9 mouse cellular contexts compared by ENCODE assay signal in the genomic region with DNA sequence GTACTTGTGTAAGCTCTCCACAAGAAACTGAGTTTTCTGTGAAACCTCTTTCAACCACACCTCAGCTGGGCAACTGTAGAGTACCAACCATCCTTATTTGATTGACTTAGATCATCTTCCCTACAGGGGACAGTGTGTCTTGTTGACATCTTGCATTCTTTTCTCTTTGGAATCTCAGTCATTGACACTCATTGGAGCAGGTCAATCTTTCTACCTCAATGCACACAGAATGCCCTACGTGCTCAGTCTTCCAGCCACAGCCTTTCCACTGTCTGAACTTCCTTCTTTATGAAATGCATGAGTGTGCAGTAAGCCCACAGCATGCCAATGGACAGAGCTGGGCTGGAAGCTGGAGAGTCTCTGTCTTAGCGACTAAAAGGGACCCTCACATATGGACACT. TPM values are rescaled to one million over a fixed set of nuclear protein-coding genes. Genes with fewer than 3 reads are reported as not detected.
"Had no signal": no experiment of that assay in that cellular context is flagged by ENCODE, and none has a peak within 500 bp of the region (broad histone marks: within the 10 kb centered on the region; RNA-seq: fewer than 3 reads in every experiment).

No protein-coding gene starts in this region.

- DNase-seq: lung, adult 18-20 months; thymus, adult 2 months; thymus, postnatal 25 days had no signal

RNA-seq across cellular contexts. Expression of gene Adh6a, which starts 22.4 kb away (rescaled TPM):
- total RNA-seq: layer of hippocampus, adult 2 months; layer of hippocampus, postnatal 10 days; left cerebral cortex, postnatal 36 days; liver, adult 2 months; megakaryocyte-erythroid progenitor cell, adult 5-6 weeks; midbrain, postnatal 0 days had no signal

RNA-seq across cellular contexts. Expression of gene Adh1, which starts 29.9 kb away (rescaled TPM):
- total RNA-seq: megakaryocyte-erythroid progenitor cell, adult 5-6 weeks had no signal

RNA-seq across cellular contexts. Expression of gene Adh6b, which starts 50.9 kb away (rescaled TPM):
- total RNA-seq: layer of hippocampus, adult 2 months; left cerebral cortex, postnatal 36 days; liver, adult 2 months; megakaryocyte-erythroid progenitor cell, adult 5-6 weeks had no signal
